Mouse (Mus musculus): Measurements from ENCODE around the gene Tdgf1.

DNA sequence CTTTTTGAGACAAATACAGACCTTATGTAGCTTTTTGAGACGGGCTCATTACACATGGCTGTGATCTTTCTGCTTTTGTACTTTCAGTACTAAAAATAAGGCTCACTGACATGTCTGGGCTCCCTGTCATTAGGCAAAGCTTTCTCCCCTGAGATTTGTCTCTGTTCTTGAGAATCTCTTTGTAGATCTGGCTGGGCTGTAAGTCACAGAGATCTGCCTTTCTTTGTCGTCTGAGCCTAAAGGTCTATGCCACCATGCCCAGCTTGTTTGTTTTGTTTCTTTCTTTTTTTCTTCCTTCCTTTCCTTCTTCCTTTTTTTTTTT lies 19.9 kb upstream of the Tdgf1 start:
- TF ChIP-seq CTCF (IDR thresholded peaks at IDR 0.05; ENCODE audit: control insufficient read depth, insufficient read depth, insufficient read length) = no peak
- TF ChIP-seq MYOG (IDR thresholded peaks at IDR 0.05; ENCODE audit: control insufficient read depth, extremely low read depth, insufficient read length) = no peak
- no peak for TF ChIP-seq MYOD1 (IDR thresholded peaks at IDR 0.05; ENCODE audit: control insufficient read depth, insufficient read length, low read depth)
- no peak for TF ChIP-seq USF1 (IDR thresholded peaks at IDR 0.05; ENCODE audit: low read depth)
